Mouse (Mus musculus) small intestine, adult 2 months (tissue): ENCODE measurements around the gene Olfr1261. TPM values are rescaled to one million over a fixed set of nuclear protein-coding genes. Genes with fewer than 3 reads are reported as not detected.

Experiments used
- H3K27ac ChIP-seq: fragments of 200-500 bp; 2 replicates; pipeline ENCODE4 v1.5.1; 2012; ENCODE audit warnings: low read depth, low read length, control low read depth, inconsistent platforms; ENCODE audit not compliant: insufficient read depth
- H3K27me3 ChIP-seq: fragments of 200-500 bp; 2 replicates; pipeline ENCODE4 v1.6.1; 2012; ENCODE audit warnings: mild to moderate bottlenecking, moderate library complexity, low read length, inconsistent platforms; ENCODE audit not compliant: control insufficient read depth, insufficient read depth
- H3K36me3 ChIP-seq: fragments of 200-500 bp; 2 replicates; pipeline ENCODE4 v1.6.1; 2012; ENCODE audit warnings: mild to moderate bottlenecking, low read length, control low read depth, inconsistent platforms; ENCODE audit not compliant: control insufficient read depth, insufficient read depth
- H3K4me1 ChIP-seq: fragments of 200-500 bp; 2 replicates; pipeline ENCODE4 v1.6.1; 2012; ENCODE audit warnings: low read length, inconsistent platforms, mixed read lengths; ENCODE audit not compliant: control insufficient read depth, insufficient read depth, insufficient read length
- H3K4me3 ChIP-seq: fragments of 200-500 bp; 2 replicates; pipeline ENCODE4 v1.5.1; 2012; ENCODE audit warnings: low read depth, mild to moderate bottlenecking, control low read depth, inconsistent platforms, low read length, moderate library complexity
- CTCF ChIP-seq: fragments of 200-500 bp; IDR thresholded peaks from 2 replicates; pipeline ENCODE4 v1.5.1; 2012; ENCODE audit warnings: low read depth, mild to moderate bottlenecking, control low read depth, inconsistent platforms, low read length, moderate library complexity, mixed read lengths; ENCODE audit not compliant: insufficient replicate concordance, insufficient read length; ENCODE audit errors: extremely low read depth
- POLR2A ChIP-seq: fragments of 200-500 bp; IDR thresholded peaks from 2 replicates; pipeline ENCODE4 v1.6.1; 2012; ENCODE audit warnings: low read depth, mild to moderate bottlenecking, control low read depth, inconsistent platforms, low read length, moderate library complexity
- WGBS: fragments of 180-500 bp; shearing (Covaris S2); methylation state at CpG from one replicate; pipeline ENCODE4 v1.1.7; 2018; 5-methylcytosine and 5-hydroxymethylcytosine counted together
- polyA plus RNA-seq: library from polyadenylated mRNA; depleted of rRNA; stranded (reverse); fragments of >200 nt; gene quantifications from 2 replicates; pipeline ENCODE4 v1.2.3, GENCODE M21; 2012; rRNA removed

Gene Olfr1261
- polyA plus RNA-seq = not detected in 2 replicates

GRCm38 (mm10) chr2:89990921-89991320 lies at the start of gene Olfr1261:
Gene Olfr1261, plus strand, starts transcription at chr2:89991221.
- no peaks in the 10 kb centered on the region for H3K4me1 ChIP-seq
- TF ChIP-seq POLR2A = no peak
- TF ChIP-seq CTCF = no peak
- H3K36me3 ChIP-seq = no peaks in the 10 kb centered on the region
- no peak within 1 kb of the TSS for H3K4me3 ChIP-seq
- no peaks in the 10 kb centered on the region for H3K27me3 ChIP-seq
- H3K27ac ChIP-seq = no peak within 1 kb of the TSS

GRCm38 (mm10) chr2:89948564-89948963 lies 42.5 kb upstream of the Olfr1261 start, which contains the start of gene Olfr1259:
Gene Olfr1259, minus strand, starts transcription at chr2:89948664.
- no peaks in the 10 kb centered on the region for H3K27me3 ChIP-seq
- H3K36me3 ChIP-seq = no peaks in the 10 kb centered on the region
- no peak within 1 kb of the TSS for H3K4me3 ChIP-seq
- no peak for TF ChIP-seq CTCF
- TF ChIP-seq POLR2A = no peak
- no peak within 1 kb of the TSS for H3K27ac ChIP-seq
- H3K4me1 ChIP-seq = no peaks in the 10 kb centered on the region
- WGBS = 78% methylated on average over 5 of the region's 5 CpGs

- H3K4me1 ChIP-seq = no peaks in the 10 kb centered on the region
- no peak within 1 kb of the TSS for H3K27ac ChIP-seq
- H3K27me3 ChIP-seq = no peaks in the 10 kb centered on the region
- no peaks in the 10 kb centered on the region for H3K36me3 ChIP-seq
- TF ChIP-seq CTCF (no peak), POLR2A (no peak)
- 58% methylated on average over 2 of the region's 2 CpGs for WGBS
- no peak within 1 kb of the TSS for H3K4me3 ChIP-seq
Measured at GRCm38 (mm10) chr2:89974184-89974583, 16.8 kb upstream of the Olfr1261 start, which contains the start of gene Olfr1260. Gene Olfr1260, plus strand, starts transcription at chr2:89974340.

- Histone ChIP-seq H3K27ac (no peak overlapping the region), H3K4me1 (no peaks in the 10 kb centered on the region), H3K36me3 (no peaks in the 10 kb centered on the region), H3K27me3 (no peaks in the 10 kb centered on the region), H3K4me3 (no peak overlapping the region)
- WGBS = 69% methylated on average over 2 of the region's 2 CpGs
- TF ChIP-seq POLR2A = no peak
- TF ChIP-seq CTCF = no peak
Measured at GRCm38 (mm10) chr2:89977709-89978108, 13.3 kb upstream of the Olfr1261 start.

GRCm38 (mm10) chr2:89999845-90000244 lies 8.8 kb downstream of the Olfr1261 start, which contains the start of gene Olfr1262:
Gene Olfr1262, plus strand, starts transcription at chr2:90000145.
- TF ChIP-seq CTCF (no peak), POLR2A (no peak)

GRCm38 (mm10) chr2:90011831-90012230 lies 20.8 kb downstream of the Olfr1261 start, which contains the start of gene Olfr1263:
Gene Olfr1263, plus strand, starts transcription at chr2:90012131.
- H3K4me3 ChIP-seq = no peak within 1 kb of the TSS
- H3K27ac ChIP-seq = no peak within 1 kb of the TSS
- no peak for TF ChIP-seq CTCF
- no peak for TF ChIP-seq POLR2A
- no peaks in the 10 kb centered on the region for H3K36me3 ChIP-seq
- no peaks in the 10 kb centered on the region for H3K27me3 ChIP-seq
- WGBS = 84% methylated on average over 2 of the region's 2 CpGs
- no peaks in the 10 kb centered on the region for H3K4me1 ChIP-seq

More at GRCm38 (mm10) chr2:89999845-90000244, 8.8 kb downstream of the Olfr1261 start, which contains the start of gene Olfr1262:
- no peak within 1 kb of the TSS for H3K4me3 ChIP-seq
- H3K4me1 ChIP-seq = no peaks in the 10 kb centered on the region
- H3K27ac ChIP-seq = no peak within 1 kb of the TSS
- H3K27me3 ChIP-seq = no peaks in the 10 kb centered on the region
- H3K36me3 ChIP-seq = no peaks in the 10 kb centered on the region

- TF ChIP-seq POLR2A (no peak), CTCF (no peak)
- 76% methylated on average over 2 of the region's 2 CpGs for WGBS
- Histone ChIP-seq H3K27me3 (no peaks in the 10 kb centered on the region), H3K4me3 (no peak within 1 kb of the TSS), H3K36me3 (no peaks in the 10 kb centered on the region), H3K27ac (no peak within 1 kb of the TSS), H3K4me1 (no peaks in the 10 kb centered on the region)
Measured at GRCm38 (mm10) chr2:90025477-90025876, 34.5 kb downstream of the Olfr1261 start, which contains the start of gene Olfr1264. Gene Olfr1264, minus strand, starts transcription at chr2:90025577.
